15 mouse cellular contexts compared by ENCODE assay signal in genomic region chr16:59515169-59515568, GRCm38 (mm10).
"Had no signal": no experiment of that assay in that cellular context is flagged by ENCODE, and none has a peak within 500 bp of the region (broad histone marks: within the 10 kb centered on the region; RNA-seq: fewer than 3 reads in every experiment).

No protein-coding gene starts in this region.

- H3K4me2 ChIP-seq: limb, embryonic 15.5 days; liver, embryonic 12.5 days; lung, embryonic 14.5 days; neural tube, embryonic 12.5 days had no signal

- H3K9ac ChIP-seq: limb, embryonic 15.5 days; liver, embryonic 12.5 days; lung, embryonic 14.5 days; neural tube, embryonic 12.5 days had no signal

- H3K36me3 ChIP-seq: liver, embryonic 12.5 days; neural tube, embryonic 12.5 days had no signal

- H3K9me3 ChIP-seq: limb, embryonic 15.5 days; liver, embryonic 12.5 days; midbrain, embryonic 10.5 days; neural tube, embryonic 12.5 days had no signal

- H3K4me1 ChIP-seq: limb, embryonic 15.5 days; liver, embryonic 12.5 days; midbrain, embryonic 10.5 days; neural tube, embryonic 12.5 days had no signal

- DNase-seq: kidney, postnatal 14 days; layer of hippocampus, postnatal 36 days; lung, embryonic 14.5 days; lung, postnatal 10 days; lung, postnatal 4 days; midbrain, embryonic 14.5 days; retina, postnatal 1 day; right cerebral cortex, postnatal 25 days; thymus, postnatal 4 days had no signal

- H3K27me3 ChIP-seq: limb, embryonic 15.5 days; liver, embryonic 12.5 days; neural tube, embryonic 12.5 days had no signal

- ATAC-seq: liver, embryonic 12.5 days had no signal

- H3K27ac ChIP-seq: limb, embryonic 15.5 days; liver, embryonic 12.5 days; midbrain, embryonic 10.5 days; neural tube, embryonic 12.5 days; stomach, postnatal 0 days had no signal

- H3K4me3 ChIP-seq: limb, embryonic 15.5 days; liver, embryonic 12.5 days; midbrain, embryonic 10.5 days; myocyte; neural tube, embryonic 12.5 days had no signal
